Mouse (Mus musculus): ENCODE results near the gene H2al1b.
"Not testable (repeated sequence)": the region's sequence is repeated elsewhere in the genome, so short reads cannot be mapped to it uniquely, and the experiment has no call there.

Gene H2al1b

DNA sequence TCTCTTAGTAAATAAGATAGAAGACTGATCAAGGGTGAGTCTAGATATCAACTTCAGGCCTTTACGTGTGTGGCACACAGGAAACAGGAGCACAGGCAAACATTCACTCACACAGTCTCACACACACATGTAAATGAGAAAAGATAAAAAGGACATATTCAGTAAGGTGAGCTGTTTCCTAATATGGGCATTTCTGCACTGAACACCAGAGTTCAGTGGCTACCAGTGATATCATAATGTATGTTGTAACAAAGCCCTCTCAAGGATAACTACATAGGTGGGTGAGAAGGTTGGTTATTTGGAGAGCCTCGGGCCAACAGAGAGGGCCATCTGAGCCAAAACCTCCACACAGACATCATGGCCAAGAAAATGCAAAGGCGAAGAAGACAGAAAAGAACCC lies at the start of gene H2al1b:
TSS of gene H2al1b (plus strand) at position 301 of the 400 bp plus-strand sequence.
- not testable (repeated sequence) for DNase-seq

DNA sequence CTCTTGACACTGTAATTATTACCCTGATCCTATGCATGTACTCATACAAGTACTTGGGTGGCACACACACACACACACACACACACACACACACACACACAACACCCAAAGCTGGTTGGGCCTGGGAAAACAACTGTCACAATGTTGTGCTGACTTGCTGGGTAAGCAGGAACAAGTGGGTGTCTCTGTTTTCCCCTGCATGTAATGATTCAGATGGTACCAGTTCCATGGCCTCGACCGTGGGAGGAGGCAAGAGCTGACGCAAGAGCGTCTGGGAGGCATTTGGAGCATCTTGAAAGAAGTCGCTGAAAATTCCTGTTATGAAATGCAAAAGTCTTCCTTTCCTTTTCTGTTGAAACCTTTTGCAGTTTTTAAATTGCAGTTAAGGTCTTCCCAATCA lies 48.2 kb upstream of the H2al1b start:
- peak; percentile 66 for DNase-seq

DNA sequence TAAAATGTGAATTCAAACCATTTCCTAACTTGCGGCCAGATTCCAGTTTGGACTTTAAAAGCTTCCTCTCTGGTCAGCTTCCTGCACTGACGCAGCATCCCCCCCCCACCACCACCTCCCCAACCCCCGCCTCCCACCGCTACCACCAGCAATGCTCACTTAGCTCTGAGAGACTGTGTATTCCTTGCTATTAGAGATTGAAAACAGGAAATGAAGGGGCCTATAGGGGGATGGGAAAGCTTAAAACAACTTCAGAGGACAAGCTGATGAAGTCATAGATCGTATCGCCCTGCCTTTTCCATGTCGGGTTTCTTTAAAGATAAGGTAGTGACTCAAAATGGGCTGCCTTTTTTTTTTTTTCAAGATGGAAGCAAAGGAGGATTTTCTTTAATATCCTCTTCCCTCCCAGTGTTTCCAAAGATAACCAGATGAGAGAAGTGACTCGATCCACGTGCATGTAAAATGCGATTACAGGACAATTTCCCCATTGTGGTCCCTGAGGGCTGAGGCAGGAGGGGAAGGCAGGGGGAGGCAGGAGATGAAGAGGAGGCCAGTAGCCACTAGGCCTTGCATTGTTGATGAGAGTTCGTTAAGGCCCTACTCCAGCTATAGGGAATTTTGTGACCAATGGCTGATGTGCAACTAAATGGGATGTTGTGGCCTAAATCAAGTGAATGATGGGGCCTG lies 47.6 kb upstream of the H2al1b start:
- DNase-seq: no peak

DNA sequence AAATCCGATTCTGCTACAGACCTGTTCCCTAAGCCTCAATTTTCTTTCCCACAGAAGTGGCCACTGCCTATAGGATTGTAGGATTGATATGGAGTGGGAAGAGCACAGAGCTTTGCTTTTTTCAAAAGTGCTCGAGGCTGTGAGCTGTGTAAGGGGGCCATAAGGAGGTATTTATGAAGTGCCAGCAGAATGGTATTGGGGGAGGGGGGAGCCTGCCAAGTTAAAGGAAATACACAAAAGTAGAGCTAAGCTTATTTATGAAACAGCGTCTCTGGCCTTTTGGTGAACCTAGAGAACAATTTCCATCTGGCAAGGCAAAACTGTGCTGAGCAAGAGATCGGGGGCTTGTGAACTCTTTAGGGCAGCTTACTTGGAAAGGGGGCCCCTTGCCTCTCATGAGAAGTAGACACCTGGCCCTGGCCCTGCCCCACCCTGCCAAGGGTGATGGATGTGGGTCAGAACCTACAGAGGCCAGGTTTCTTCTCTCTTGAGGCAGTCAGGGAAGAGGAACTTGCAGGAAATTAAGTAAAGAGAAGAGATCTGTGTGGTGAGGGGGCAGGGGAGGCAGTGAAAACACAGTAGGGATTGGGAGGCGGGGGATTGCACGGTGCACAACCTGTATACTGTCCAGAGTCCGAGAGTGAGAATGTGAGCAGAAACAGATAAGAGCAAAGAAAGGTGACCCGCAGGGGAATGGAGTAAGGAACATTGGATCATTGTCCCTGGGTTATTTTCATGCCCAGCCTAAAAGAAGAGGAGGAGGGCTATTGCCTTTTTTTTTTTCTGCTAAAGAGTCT lies 46.5 kb upstream of the H2al1b start:
- no peak for DNase-seq

DNA sequence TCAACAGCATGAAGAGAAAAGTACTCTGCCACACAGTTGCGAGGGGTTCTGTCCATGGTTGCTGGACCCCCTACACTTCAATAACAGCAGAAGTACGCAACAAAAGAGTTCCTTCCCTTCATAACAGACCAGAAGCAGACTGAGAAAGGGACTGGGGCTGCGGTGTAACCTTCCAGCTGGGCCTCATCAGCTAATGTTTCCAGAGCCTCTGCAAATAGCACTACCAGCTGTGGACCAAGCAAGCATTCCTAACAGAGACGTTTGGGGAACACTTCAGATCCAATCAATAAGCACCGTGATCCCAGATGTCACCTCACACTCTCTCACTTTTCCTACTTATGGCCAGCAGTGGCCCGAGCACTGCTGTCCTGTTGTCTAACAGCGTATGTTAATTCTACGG lies 37.3 kb upstream of the H2al1b start:
- no peak for DNase-seq

DNA sequence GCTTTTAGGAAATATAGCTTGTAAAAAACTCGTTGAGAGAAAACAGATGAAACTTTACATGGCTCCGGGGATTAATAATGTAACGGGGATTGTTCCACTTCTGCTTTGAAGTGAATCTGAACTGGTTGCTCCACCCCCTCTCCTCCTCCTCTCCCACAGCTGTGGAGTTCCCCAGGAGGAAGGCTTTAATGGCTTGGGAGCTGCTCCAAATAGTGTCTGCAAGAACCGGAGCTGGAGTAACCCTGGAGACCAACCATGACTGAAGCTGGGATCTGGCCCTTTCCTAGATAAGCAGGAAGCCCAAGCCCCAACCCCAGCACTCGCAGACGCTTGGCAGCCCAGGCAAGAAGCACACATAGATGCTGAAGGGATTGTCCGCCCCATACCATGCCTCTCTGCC lies 34.4 kb upstream of the H2al1b start:
- DNase-seq: no peak

DNA sequence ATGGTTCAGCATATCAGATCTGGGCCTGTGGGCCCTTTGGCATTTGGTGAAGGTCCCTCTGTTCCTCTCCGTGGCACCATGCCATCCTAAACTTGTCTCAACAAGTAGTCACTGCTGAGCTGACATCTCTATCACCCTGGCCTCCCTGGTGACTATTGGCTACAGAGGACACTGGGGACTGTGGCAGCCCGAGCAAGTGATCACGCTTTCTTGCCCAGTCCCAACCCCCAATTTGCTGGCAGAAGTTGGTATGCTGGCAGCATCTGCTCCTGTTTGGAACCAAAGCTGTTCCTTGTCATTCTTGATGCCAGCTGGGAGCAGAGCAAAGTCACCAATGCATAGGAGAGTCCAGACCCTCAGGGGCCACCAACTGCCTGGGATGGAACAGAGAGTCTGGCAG lies 33.2 kb upstream of the H2al1b start:
- DNase-seq: peak; percentile 14

DNA sequence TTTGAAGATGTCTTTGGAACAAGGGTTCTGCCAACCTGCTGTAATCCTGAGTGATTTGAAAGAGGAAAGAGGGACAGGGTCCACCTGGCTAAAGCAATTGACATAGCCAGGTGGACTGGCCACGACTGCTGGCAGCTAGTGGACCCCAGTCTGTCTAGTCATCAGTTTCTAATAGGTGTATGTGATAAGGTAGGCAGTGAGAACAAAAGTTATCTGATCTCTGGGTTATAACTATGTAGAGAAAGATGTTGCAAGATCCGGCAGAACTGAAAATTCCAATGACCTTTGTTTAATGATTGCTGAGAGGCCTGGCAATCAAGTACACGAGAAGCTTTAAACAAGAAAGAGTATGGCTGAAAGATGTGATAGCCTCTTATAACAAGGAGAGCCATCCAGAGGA lies 29.0 kb upstream of the H2al1b start:
- DNase-seq: no peak

DNA sequence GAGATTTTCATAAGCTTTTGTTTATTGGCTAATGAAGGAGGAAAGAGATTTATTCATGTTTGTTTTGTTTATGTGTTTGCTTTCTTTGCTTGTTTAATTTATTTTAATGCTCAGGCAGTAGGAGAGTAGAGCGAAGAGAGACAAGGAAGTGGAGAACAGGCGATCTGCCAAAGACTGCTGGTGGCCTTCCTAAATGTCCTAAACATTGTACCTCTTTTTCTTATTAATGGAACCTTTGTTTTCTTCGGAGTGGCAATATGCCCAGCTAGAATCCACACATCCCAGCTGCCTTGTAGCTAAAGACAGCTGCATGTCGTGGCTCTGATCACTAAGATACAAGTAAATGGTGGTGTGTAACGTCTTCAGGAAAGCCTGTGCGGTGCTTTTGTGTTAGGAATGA lies 25.1 kb upstream of the H2al1b start:
- DNase-seq: no peak

DNA sequence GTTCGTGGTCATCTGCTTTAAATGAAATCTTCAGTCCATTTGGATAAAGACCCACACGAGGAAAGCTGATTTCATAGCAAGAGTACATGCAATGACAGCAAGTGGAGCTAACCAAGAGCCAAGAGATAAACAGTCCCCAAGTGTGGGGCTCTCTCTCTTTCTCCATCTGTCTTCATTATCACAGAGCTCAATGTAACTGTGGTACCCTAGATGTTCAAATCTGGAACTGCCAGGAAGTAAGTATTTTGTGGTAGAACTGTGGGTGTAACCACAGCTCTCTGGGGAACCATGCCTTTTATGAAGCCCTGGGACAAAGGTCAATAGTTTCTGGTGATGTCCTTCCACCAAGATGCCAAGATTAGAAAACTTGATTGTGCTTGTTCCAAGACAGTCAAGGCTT lies 21.5 kb upstream of the H2al1b start:
- DNase-seq: no peak

DNA sequence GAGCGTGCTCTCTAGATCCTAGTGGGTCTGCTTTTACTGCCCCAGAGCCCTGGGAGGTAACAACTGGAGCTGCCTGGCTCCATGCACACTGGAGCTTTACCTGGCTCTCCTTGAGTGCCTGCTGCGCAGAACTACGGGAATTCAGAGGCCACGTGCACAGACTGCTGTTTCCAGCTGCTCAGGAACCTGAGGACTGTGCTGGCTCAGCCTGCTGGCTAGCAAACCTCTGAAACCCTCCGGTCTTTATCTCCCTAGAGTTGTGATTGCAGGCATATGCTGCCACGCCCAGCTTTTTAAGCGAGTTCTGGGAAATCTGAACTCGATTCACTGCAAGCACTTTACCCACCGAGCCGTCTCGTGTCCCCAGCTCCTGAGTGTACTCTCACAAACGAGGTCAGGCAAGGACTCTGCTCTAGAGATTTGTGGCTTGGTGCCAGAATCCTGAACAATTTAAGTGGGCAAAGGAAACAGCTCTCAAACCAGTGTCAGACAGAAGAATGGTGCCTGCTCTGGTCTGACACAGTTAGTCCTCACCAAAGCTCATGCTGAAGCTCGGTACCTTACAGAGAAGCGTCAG lies 13.8 kb upstream of the H2al1b start:
- DNase-seq: no peak

DNA sequence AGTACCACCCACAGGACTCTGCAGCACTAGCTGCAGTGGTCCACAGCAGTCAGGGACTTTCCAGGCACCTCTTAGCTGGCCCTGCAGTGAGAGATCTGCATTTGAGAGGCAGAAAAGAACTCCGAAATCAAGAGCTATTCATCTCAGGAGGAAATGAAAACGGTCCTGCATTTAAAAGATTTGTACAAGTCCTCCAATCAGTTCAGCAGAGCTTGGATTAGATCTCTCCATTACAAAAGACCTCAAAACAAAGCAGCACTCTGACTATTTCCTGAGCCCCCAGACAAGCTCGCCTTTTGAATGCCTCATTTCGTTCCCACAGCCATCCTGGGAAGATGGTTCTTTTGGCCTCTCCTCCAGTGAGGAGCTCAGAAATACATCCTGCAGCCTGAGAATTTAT lies 13.0 kb upstream of the H2al1b start:
- DNase-seq: no peak

DNA sequence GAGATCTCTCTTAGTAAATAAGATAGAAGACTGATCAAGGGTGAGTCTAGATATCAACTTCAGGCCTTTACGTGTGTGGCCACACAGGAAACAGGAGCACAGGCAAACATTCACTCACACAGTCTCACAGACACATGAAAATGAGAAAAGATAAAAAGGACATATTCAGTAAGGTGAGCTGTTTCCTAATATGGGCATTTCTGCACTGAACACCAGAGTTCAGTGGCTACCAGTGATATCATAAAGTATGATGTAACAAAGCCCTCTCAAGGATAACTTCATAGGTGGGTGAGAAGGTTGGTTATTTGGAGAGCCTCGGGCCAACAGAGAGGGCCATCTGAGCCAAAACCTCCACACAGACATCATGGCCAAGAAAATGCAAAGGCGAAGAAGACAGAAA lies 3.3 kb upstream of the H2al1b start, which contains the start of gene H2al1a:
TSS of gene H2al1a (plus strand) at position 301 of the 400 bp plus-strand sequence.
- DNase-seq: not testable (repeated sequence)

DNA sequence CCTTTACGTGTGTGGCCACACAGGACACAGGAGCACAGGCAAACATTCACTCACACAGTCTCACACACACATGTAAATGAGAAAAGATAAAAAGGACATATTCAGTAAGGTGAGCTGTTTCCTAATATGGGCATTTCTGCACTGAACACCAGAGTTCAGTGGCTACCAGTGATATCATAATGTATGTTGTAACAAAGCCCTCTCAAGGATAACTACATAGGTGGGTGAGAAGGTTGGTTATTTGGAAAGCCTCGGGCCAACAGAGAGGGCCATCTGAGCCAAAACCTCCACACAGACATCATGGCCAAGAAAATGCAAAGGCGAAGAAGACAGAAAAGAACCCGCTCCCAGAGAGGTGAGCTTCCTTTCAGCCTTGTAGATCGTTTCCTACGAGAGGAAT lies 3.1 kb downstream of the H2al1b start, which contains the start of gene H2al1c:
TSS of gene H2al1c (plus strand) at position 301 of the 400 bp plus-strand sequence.
- DNase-seq: not testable (repeated sequence)

DNA sequence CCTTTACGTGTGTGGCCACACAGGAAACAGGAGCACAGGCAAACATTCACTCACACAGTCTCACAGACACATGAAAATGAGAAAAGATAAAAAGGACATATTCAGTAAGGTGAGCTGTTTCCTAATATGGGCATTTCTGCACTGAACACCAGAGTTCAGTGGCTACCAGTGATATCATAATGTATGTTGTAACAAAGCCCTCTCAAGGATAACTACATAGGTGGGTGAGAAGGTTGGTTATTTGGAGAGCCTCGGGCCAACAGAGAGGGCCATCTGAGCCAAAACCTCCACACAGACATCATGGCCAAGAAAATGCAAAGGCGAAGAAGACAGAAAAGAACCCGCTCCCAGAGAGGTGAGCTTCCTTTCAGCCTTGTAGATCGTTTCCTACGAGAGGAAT lies 6.3 kb downstream of the H2al1b start, which contains the start of gene H2al1d:
TSS of gene H2al1d (plus strand) at position 301 of the 400 bp plus-strand sequence.
- DNase-seq: not testable (repeated sequence)

DNA sequence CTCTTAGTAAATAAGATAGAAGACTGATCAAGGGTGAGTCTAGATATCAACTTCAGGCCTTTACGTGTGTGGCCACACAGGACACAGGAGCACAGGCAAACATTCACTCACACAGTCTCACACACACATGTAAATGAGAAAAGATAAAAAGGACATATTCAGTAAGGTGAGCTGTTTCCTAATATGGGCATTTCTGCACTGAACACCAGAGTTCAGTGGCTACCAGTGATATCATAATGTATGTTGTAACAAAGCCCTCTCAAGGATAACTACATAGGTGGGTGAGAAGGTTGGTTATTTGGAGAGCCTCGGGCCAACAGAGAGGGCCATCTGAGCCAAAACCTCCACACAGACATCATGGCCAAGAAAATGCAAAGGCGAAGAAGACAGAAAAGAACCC lies 9.4 kb downstream of the H2al1b start, which contains the start of gene H2al1e:
TSS of gene H2al1e (plus strand) at position 301 of the 400 bp plus-strand sequence.
- not testable (repeated sequence) for DNase-seq

DNA sequence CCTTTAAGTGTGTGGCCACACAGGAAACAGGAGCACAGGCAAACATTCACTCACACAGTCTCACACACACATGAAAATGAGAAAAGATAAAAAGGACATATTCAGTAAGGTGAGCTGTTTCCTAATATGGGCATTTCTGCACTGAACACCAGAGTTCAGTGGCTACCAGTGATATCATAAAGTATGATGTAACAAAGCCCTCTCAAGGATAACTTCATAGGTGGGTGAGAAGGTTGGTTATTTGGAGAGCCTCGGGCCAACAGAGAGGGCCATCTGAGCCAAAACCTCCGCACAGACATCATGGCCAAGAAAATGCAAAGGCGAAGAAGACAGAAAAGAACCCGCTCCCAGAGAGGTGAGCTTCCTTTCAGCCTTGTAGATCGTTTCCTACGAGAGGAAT lies 12.6 kb downstream of the H2al1b start, which contains the start of gene H2al1f:
TSS of gene H2al1f (plus strand) at position 301 of the 400 bp plus-strand sequence.
- DNase-seq: not testable (repeated sequence)

DNA sequence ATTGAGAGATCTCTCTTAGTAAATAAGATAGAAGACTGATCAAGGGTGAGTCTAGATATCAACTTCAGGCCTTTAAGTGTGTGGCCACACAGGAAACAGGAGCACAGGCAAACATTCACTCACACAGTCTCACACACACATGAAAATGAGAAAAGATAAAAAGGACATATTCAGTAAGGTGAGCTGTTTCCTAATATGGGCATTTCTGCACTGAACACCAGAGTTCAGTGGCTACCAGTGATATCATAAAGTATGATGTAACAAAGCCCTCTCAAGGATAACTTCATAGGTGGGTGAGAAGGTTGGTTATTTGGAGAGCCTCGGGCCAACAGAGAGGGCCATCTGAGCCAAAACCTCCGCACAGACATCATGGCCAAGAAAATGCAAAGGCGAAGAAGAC lies 15.7 kb downstream of the H2al1b start, which contains the start of gene H2al1g:
TSS of gene H2al1g (plus strand) at position 301 of the 400 bp plus-strand sequence.
- not testable (repeated sequence) for DNase-seq

DNA sequence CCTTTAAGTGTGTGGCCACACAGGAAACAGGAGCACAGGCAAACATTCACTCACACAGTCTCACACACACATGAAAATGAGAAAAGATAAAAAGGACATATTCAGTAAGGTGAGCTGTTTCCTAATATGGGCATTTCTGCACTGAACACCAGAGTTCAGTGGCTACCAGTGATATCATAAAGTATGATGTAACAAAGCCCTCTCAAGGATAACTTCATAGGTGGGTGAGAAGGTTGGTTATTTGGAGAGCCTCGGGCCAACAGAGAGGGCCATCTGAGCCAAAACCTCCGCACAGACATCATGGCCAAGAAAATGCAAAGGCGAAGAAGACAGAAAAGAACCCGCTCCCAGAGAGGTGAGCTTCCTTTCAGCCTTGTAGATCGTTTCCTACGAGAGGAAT lies 19.0 kb downstream of the H2al1b start, which contains the start of gene H2al1h:
TSS of gene H2al1h (plus strand) at position 301 of the 400 bp plus-strand sequence.
- DNase-seq: not testable (repeated sequence)

DNA sequence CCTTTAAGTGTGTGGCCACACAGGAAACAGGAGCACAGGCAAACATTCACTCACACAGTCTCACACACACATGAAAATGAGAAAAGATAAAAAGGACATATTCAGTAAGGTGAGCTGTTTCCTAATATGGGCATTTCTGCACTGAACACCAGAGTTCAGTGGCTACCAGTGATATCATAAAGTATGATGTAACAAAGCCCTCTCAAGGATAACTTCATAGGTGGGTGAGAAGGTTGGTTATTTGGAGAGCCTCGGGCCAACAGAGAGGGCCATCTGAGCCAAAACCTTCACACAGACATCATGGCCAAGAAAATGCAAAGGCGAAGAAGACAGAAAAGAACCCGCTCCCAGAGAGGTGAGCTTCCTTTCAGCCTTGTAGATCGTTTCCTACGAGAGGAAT lies 22.1 kb downstream of the H2al1b start, which contains the start of gene H2al1i:
TSS of gene H2al1i (plus strand) at position 301 of the 400 bp plus-strand sequence.
- DNase-seq: not testable (repeated sequence)

DNA sequence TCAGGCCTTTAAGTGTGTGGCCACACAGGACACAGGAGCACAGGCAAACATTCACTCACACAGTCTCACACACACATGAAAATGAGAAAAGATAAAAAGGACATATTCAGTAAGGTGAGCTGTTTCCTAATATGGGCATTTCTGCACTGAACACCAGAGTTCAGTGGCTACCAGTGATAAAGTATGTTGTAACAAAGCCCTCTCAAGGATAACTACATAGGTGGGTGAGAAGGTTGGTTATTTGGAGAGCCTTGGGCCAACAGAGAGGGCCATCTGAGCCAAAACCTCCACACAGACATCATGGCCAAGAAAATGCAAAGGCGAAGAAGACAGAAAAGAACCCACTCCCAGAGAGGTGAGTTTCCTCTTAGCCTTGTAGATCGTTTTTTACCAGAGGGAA lies 25.3 kb downstream of the H2al1b start, which contains the start of gene H2al1j:
TSS of gene H2al1j (plus strand) at position 301 of the 400 bp plus-strand sequence.
- not testable (repeated sequence) for DNase-seq

DNA sequence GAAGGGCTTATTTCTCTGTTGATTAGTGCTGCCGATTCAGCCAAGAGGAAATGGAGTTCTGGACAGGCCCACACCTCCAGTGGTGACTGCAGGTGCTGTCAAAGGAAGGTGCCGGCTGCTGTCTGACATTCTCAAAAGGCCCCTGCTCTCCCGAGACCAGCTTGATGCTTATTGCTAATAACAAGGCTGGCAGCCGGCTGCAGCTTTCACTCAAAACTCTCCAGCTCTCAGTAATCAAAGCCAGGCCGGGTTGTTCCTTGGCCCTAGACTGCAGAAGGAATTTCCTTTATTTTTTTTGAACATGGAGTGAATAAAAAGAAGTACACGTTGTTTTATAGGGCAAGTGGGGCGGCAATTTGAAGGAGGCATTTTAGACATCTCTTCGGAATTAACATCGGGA lies 43.5 kb downstream of the H2al1b start:
- DNase-seq: no peak

DNA sequence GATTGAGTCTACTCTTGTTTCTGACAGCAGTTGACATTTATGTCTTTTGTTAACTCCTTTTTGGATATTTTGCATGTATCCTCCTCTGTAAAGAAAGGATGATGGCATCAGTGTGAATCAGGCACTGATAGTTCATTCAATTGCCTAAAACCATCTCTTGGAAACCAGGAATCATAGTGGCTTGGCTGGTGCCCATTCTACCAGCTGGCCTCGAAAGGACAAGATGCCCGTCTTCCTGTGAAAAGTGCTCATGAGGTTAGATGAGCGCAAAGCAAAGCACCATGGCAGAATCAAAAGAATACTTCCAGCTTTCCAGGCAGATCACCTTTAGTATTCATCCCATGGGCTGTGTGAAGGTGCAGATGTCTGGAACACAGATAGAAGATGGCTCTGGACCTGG lies 44.5 kb downstream of the H2al1b start:
- DNase-seq: no peak
